Mouse (Mus musculus) heart, embryonic 13.5 days (tissue): ENCODE results near the gene Akr1b8. TPM values are rescaled to one million over a fixed set of nuclear protein-coding genes. Genes with fewer than 3 reads are reported as not detected.
"Not testable (repeated sequence)": the region's sequence is repeated elsewhere in the genome, so short reads cannot be mapped to it uniquely, and the experiment has no call there.

ENCODE experiments used
- ATAC-seq: fragments of 200-750 bp; cut with Nextera tagmentation; 2 replicates; pipeline ENCODE4 v1.8.0; 2017; ENCODE audit warnings: moderate TSS enrichment; ENCODE audit not compliant: insufficient number of reproducible peaks, low FRiP score, low TSS enrichment; ENCODE audit errors: extremely low read depth
- H3K27ac ChIP-seq: fragments of 300-500 bp; sonication (generic); replicated peaks from 2 replicates; pipeline ENCODE4 v1.5.1; 2015; ENCODE audit warnings: moderate library complexity, mild to moderate bottlenecking, inconsistent platforms
- H3K27me3 ChIP-seq: fragments of 300-500 bp; sonication (generic); replicated peaks from 2 replicates; pipeline ENCODE4 v1.6.1; 2015; ENCODE audit warnings: mild to moderate bottlenecking, inconsistent platforms
- H3K36me3 ChIP-seq: fragments of 300-500 bp; sonication (generic); 2 replicates; pipeline ENCODE4 v1.6.1; 2015; ENCODE audit warnings: mild to moderate bottlenecking, inconsistent platforms
- H3K4me1 ChIP-seq: fragments of 300-500 bp; sonication (generic); 2 replicates; pipeline ENCODE4 v1.6.1; 2015; ENCODE audit warnings: inconsistent platforms
- H3K4me2 ChIP-seq: fragments of 300-500 bp; sonication (generic); 2 replicates; pipeline ENCODE4 v1.6.1; 2015; ENCODE audit warnings: inconsistent platforms, mild to moderate bottlenecking, moderate library complexity
- H3K4me3 ChIP-seq: fragments of 300-500 bp; sonication (generic); 2 replicates; pipeline ENCODE4 v1.5.1; 2015; ENCODE audit warnings: moderate library complexity, mild to moderate bottlenecking, inconsistent platforms
- H3K9ac ChIP-seq: fragments of 300-500 bp; sonication (generic); 2 replicates; pipeline ENCODE4 v1.6.1; 2015; ENCODE audit warnings: inconsistent platforms, mild to moderate bottlenecking, moderate library complexity
- H3K9me3 ChIP-seq: fragments of 300-500 bp; sonication (generic); 2 replicates; pipeline ENCODE4 v1.6.1; 2016; ENCODE audit warnings: inconsistent platforms
- WGBS: fragments of 180-500 bp; shearing (Covaris S2); methylation state at CpG from one replicate; pipeline ENCODE4 v1.1.7; 2015; ENCODE audit warnings: mixed read lengths; 5-methylcytosine and 5-hydroxymethylcytosine counted together
- polyA plus RNA-seq: library from polyadenylated mRNA; unstranded; fragments of >200 nt; fragmentation: Nextera tagmentation; extraction: Ambion mirVana; gene quantifications from 2 replicates; pipeline ENCODE4 v1.2.1, GENCODE M21; 2015

Gene Akr1b8
- polyA plus RNA-seq, 1 experiment from 2014 or later = 12.0 TPM

DNA sequence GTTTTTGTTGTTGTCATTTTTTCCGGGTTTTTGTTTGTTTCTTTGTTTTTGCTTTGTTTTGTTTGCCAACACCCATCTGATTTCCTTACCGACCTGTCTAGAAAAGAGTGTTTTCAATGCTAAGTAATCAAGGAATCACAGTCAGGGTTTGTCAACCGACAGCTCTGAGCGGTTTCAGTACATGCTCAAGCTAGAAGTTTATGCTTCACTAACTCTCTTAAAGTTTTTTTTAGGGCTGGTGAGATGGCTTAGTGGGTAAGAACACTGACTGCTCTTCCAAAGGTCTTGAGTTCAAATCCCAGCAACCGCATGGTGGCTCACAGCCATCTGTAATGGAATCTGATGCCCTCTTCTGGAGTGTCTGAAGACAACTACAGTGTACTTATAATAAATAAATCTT is 22.0 kb downstream of the Akr1b8 start:
- not testable (repeated sequence) for H3K27ac ChIP-seq, H3K4me2 ChIP-seq, H3K4me3 ChIP-seq, H3K27me3 ChIP-seq, H3K4me1 ChIP-seq, H3K9me3 ChIP-seq, H3K36me3 ChIP-seq, ATAC-seq, H3K9ac ChIP-seq
- 76% methylated on average over 5 of the region's 5 CpGs for WGBS

DNA sequence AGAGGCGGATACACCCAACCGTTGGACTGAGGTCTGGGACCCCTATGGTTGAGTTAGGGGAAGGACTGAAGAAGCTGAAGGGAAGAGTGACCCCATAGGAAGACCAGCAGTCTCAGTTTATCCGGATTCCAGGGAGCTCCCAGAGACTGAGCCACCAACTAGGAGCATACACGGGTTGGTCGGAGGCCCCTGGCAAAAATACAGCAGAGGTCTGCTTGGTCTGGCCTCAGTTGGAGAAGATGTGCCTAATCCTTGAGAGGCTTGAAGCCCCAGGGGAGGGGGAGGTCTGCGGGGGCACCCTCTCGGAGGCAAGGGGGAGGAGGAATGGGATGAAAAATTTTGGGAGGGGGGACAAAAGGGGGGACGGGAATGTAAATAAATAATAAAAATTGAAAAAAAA is 29.5 kb downstream of the Akr1b8 start:
- H3K36me3 ChIP-seq = peaks cover 10% of the 10 kb centered on the region
- peak overlapping the region; percentile 98 for H3K4me2 ChIP-seq
- peak overlapping the region; percentile 75 for H3K4me3 ChIP-seq
- no peaks in the 10 kb centered on the region for H3K9me3 ChIP-seq
- WGBS = 34% methylated on average over 8 of the region's 8 CpGs
- no peak overlapping the region for H3K27ac ChIP-seq
- no peaks in the 10 kb centered on the region for H3K27me3 ChIP-seq
- peak overlapping the region; percentile 85; the same call in 1 of the 2 replicates for H3K9ac ChIP-seq
- peaks cover 18% of the 10 kb centered on the region for H3K4me1 ChIP-seq
- ATAC-seq = no peak

DNA sequence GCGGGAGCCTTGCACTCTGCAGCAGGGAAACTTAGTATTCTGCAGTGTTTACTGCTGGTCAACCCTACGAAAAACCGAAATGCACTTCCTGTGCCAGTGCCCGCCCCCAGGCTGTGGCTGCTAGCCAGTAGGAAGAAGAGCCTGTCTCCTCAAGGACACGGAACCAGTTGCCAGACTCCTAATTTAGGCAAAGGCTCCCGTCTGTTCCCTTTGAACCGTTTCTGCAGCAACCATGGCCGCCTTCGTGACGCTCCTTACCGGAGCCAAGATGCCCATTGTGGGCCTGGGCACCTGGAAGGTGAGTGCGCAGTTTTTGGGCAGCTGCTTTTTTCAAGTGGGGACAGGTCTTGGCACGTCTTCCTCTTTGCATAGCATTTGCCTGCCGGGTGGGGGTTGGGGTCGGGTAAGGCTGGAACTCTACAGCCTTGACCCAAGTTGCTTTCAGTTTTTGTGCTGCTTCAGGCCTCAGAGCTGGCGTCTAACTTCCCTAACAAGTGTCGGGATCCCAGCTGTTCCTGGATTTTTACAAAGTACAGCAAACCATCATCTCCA is 30.3 kb downstream of the Akr1b8 start, which contains the start of gene Akr1b10:
Gene Akr1b10, plus strand, starts transcription at position 109 of the 552 bp plus-strand sequence.
- peak within 1 kb of the TSS; percentile 98 for H3K4me2 ChIP-seq
- peak; percentile 46; the same call in 1 of the 2 replicates for ATAC-seq
- H3K4me3 ChIP-seq = peak within 1 kb of the TSS; percentile 75
- under 1% methylated on average over 17 of the region's 17 CpGs for WGBS
- H3K27me3 ChIP-seq = no peaks in the 10 kb centered on the region
- no peaks in the 10 kb centered on the region for H3K9me3 ChIP-seq
- H3K9ac ChIP-seq = peak within 1 kb of the TSS; percentile 85
- H3K36me3 ChIP-seq = peaks cover 18% of the 10 kb centered on the region
- H3K27ac ChIP-seq = peak within 1 kb of the TSS; percentile 88
- peaks cover 18% of the 10 kb centered on the region for H3K4me1 ChIP-seq

DNA sequence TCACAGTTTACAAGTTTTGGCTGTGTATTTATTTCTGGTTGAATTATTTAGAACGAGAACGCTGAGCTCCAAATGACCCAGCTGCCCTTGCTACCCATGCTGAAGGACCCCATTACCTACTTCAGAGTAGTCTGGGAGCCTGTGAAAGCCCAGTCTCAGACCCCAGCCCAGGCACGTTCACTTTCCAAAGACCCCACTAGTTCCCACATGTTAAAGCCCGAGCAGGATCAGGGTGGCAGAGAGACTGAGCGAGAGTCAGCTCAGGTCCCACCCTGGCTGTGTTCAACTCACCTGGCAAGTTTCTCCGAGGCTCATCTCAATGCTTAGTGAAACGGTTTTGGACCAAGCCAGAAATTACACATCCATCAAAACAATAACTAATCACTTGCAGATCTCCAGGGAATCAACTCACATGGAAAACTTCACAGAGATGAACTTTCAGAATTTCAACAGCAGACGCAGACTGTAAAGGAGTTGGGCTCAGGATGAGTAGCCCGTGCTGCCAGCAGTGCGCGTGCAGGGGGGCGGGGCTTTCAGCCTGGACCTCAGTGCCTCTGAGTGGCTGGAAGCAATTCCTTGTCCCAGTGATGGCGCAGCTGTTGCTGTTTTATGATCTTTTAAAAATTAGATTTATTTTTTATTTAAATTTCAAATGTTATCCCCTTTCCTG is 30.9 kb downstream of the Akr1b8 start:
- peak overlapping the region; percentile 75 for H3K4me3 ChIP-seq
- H3K4me1 ChIP-seq = peaks cover 18% of the 10 kb centered on the region
- no peaks in the 10 kb centered on the region for H3K27me3 ChIP-seq
- no peak; the same call in 1 of the 2 replicates for ATAC-seq
- peak overlapping the region; percentile 85 for H3K9ac ChIP-seq
- H3K36me3 ChIP-seq = peaks cover 24% of the 10 kb centered on the region
- peak overlapping the region; percentile 88 for H3K27ac ChIP-seq
- no peaks in the 10 kb centered on the region for H3K9me3 ChIP-seq
- peak overlapping the region; percentile 98 for H3K4me2 ChIP-seq
- 2% methylated on average over 13 of the region's 13 CpGs for WGBS

DNA sequence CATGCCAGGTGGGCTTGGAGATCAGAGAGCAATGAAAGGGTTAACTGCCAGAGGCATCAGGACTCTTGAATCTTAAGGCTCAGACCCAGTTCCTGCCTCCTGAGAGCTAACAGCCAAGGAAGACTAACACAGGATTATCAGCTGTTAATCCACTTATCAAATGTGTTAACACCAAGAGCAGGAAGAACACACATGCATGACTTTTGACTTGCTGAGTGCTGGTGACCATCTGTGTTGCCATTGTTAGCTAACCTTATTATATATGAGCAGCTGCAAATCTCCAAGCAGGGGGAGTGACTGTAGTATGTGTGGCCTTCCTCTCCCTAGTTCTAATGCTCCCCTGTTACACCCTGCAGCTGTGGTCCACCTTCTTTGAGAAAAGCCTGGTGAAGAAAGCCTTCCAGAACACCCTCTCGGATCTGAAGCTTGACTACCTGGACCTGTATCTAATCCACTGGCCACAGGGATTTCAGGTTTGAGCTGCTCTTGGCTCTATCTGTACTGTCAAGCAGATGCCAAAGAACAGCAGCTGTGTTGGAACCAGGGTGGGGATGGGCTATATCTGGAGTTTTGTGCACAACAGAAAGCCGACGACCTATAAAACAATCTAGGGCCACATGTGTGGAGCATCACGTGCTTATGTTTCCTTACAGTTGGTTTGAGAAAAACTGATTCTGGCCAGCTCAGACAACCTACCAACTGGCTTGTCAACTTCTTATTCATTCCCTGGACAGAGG is 34.7 kb downstream of the Akr1b8 start:
- H3K4me3 ChIP-seq = no peak overlapping the region
- H3K4me1 ChIP-seq = peaks cover 16% of the 10 kb centered on the region
- no peak overlapping the region for H3K9ac ChIP-seq
- H3K27ac ChIP-seq = no peak overlapping the region
- peaks cover 61% of the 10 kb centered on the region for H3K36me3 ChIP-seq
- H3K27me3 ChIP-seq = no peaks in the 10 kb centered on the region
- H3K4me2 ChIP-seq = no peak overlapping the region
- WGBS = 74% methylated on average over 4 of the region's 4 CpGs
- ATAC-seq = no peak
- no peaks in the 10 kb centered on the region for H3K9me3 ChIP-seq

DNA sequence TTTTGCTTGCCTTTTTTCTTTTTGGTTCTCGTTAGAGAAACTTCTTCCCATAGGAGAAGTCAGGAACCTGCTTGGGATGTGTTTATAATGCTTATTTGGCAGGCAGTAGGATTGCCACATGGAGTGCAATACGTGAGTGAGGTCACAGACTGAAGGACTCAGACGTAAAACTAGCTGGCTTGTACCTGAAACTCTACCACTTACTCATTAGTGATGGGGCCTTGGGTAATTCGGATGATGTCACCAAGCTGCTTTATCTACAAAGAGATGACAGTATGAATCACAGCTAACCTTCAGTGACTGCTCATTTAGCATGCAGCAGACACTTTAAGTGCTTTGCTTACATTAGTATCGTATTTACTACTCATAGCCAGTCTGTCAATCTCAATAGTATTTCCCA is 42.0 kb downstream of the Akr1b8 start:
- no peak overlapping the region for H3K9ac ChIP-seq
- H3K4me3 ChIP-seq = no peak overlapping the region
- H3K36me3 ChIP-seq = peaks cover 74% of the 10 kb centered on the region
- 70% methylated on average over 5 of the region's 5 CpGs for WGBS
- no peak overlapping the region for H3K4me2 ChIP-seq
- H3K27me3 ChIP-seq = no peaks in the 10 kb centered on the region
- no peaks in the 10 kb centered on the region for H3K9me3 ChIP-seq
- no peak overlapping the region for H3K27ac ChIP-seq
- ATAC-seq = no peak
- no peaks in the 10 kb centered on the region for H3K4me1 ChIP-seq

DNA sequence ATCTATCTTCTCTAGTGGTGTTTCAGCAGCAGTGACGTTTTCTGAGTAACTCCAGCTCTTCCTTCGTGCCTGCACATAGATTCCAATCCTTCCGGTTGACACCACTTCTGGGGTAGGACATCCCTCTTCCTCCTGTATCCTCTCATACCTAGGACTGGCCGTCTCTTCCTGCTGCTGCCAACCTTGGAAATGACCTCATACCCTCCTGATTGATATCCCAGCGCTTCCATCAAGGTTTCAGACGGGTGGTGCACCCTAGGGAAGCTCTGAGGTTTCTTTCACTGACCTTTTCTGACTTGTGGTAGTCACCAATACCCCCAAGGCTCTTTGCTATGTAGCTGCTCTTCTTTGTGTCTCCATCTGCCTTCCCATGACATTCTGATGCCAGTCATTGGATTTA is 44.5 kb downstream of the Akr1b8 start:
- Histone ChIP-seq H3K36me3 (peaks cover 50% of the 10 kb centered on the region), H3K27me3 (no peaks in the 10 kb centered on the region), H3K9ac (no peak overlapping the region), H3K4me2 (no peak overlapping the region), H3K27ac (no peak overlapping the region), H3K4me1 (no peaks in the 10 kb centered on the region), H3K4me3 (no peak overlapping the region), H3K9me3 (no peaks in the 10 kb centered on the region)
- ATAC-seq = no peak
- WGBS = 75% methylated on average over 6 of the region's 6 CpGs

DNA sequence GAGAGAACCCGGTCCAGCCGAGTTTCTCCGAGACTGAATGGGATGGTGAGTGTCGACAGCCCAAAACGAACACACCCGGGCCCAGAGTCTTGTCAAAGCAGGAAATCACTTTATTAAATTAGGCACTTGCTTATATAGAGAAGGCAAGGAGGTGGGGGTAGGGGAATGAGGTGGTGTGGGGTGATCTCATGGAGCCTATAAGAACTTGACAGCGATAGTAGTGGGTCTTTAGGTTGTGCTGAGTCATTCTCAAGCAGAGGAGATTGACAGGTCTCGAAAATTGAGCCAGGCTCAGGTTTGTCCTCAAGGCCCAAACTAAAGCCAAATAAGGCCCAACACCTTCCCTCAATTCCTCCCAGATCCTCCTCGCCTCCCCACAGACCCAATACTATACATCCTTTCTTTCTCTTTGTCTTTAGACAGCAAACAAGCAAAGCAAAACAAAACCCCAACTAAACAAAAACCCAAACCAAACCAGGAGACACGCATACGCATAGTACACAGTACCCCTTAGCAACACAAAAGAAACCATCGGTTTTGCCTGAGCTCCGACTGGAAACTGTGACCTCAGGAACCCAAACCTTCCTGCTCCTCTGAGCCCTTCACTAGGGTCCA is 45.8 kb downstream of the Akr1b8 start:
- WGBS = 80% methylated on average over 13 of the region's 13 CpGs
- H3K27me3 ChIP-seq = no peaks in the 10 kb centered on the region
- H3K4me3 ChIP-seq = no peak overlapping the region
- H3K4me2 ChIP-seq = no peak overlapping the region
- H3K9ac ChIP-seq = no peak overlapping the region
- H3K9me3 ChIP-seq = no peaks in the 10 kb centered on the region
- no peak for ATAC-seq
- H3K36me3 ChIP-seq = peaks cover 37% of the 10 kb centered on the region
- H3K27ac ChIP-seq = no peak overlapping the region
- H3K4me1 ChIP-seq = no peaks in the 10 kb centered on the region

DNA sequence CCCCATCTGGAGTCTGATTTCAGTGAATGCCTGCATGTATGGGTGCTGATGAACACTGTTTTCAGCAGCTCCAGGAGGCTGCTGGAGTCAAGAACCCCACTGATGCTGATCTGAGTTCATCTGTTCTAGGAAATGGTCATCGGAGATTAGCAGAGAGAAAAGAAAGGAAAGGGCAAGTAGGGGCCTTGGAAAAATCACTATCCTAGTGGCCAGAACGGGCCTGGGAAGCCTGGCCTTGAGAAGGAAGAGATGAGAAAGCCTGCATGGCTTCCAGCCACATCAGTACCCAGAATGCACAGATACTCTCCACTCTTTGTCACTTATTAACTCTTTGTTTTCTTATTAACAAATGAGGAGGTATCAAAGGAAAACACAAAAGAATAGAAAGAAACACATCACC is 46.8 kb downstream of the Akr1b8 start:
- 64% methylated on average over 2 of the region's 2 CpGs for WGBS

DNA sequence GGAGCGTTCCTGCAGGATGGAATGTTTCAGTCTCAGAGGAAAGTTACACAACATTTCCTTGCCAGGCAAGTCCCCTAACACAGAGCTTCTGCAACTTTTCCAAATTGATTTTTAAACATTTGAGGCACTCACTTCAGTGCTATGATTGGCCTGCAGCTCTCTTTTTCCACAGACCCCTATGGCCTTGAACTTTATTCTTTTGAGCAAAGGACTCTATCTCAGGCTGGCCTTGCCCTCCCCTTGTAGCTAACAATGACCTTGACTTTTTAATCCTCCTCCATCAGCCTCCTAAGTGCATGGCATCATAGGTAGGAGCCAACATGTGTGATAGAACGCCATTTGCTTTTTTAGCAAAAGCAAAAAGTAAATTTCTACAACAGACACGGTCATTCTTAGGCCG is 52.8 kb downstream of the Akr1b8 start:
- Histone ChIP-seq H3K36me3 (no peaks in the 10 kb centered on the region), H3K27me3 (no peaks in the 10 kb centered on the region), H3K27ac (no peak overlapping the region), H3K4me3 (no peak overlapping the region), H3K4me2 (no peak overlapping the region), H3K9me3 (no peaks in the 10 kb centered on the region), H3K9ac (no peak overlapping the region), H3K4me1 (no peaks in the 10 kb centered on the region)
- WGBS = 91% methylated on average over 4 of the region's 4 CpGs
- ATAC-seq = no peak

More for the DNA sequence above, 46.8 kb downstream of the Akr1b8 start:
- Histone ChIP-seq H3K4me3 (no peak overlapping the region), H3K9ac (no peak overlapping the region), H3K27me3 (no peaks in the 10 kb centered on the region), H3K4me1 (no peaks in the 10 kb centered on the region), H3K9me3 (no peaks in the 10 kb centered on the region), H3K27ac (no peak overlapping the region), H3K4me2 (no peak overlapping the region), H3K36me3 (peaks cover 31% of the 10 kb centered on the region)
- ATAC-seq = no peak

DNA sequence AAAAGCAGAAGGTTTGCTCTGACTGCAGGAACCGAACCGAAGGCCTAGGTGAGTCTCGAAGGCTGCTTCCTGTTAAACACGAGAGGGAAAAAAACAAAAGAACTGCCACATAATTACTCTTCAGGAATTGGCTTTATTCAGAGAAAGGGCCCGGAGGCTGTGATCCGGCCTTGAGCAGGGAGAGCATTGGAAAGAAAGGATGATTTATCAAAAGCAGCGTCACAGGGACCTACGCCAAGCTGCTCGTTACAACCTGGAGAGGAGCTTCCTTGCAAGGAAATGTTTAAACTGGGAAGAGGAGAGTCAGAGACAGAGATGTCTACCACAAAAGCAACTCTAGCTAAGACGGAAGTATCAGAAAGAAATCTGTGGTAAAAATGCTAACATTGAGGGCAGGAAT is 53.5 kb downstream of the Akr1b8 start:
- no peak overlapping the region for H3K4me2 ChIP-seq
- H3K27ac ChIP-seq = no peak overlapping the region
- no peak for ATAC-seq
- no peaks in the 10 kb centered on the region for H3K36me3 ChIP-seq
- peaks cover 3% of the 10 kb centered on the region; the same call in 1 of the 2 replicates for H3K4me1 ChIP-seq
- no peak overlapping the region for H3K4me3 ChIP-seq
- WGBS = 80% methylated on average over 10 of the region's 10 CpGs
- H3K9ac ChIP-seq = no peak overlapping the region
- no peaks in the 10 kb centered on the region for H3K27me3 ChIP-seq
- H3K9me3 ChIP-seq = no peaks in the 10 kb centered on the region
